Mouse (Mus musculus): Measurements from ENCODE around the gene Plekhf1. TPM values are rescaled to one million over a fixed set of nuclear protein-coding genes. Genes with fewer than 3 reads are reported as not detected.

Gene Plekhf1
- polyA plus RNA-seq, 1 experiment from 2014 or later: 4.8 TPM

- no peak for TF ChIP-seq CTCF (IDR thresholded peaks at IDR 0.05; ENCODE audit: low read depth)
- no peaks in the 10 kb centered on the region for H3K4me1 ChIP-seq (replicated peaks; ENCODE audit: insufficient read depth, low read length)
- H3K27ac ChIP-seq: no peak overlapping the region
- no peak overlapping the region for H3K9ac ChIP-seq (ENCODE audit: low read depth, low read length)
- no peak overlapping the region for H3K4me2 ChIP-seq (ENCODE audit: low read length)
- H3K27me3 ChIP-seq (ENCODE audit: insufficient read depth, low read length): no peaks in the 10 kb centered on the region
- H3K4me3 ChIP-seq (replicated peaks; ENCODE audit: low read depth, low read length): no peak overlapping the region
- peaks cover 54% of the 10 kb centered on the region for H3K36me3 ChIP-seq (ENCODE audit: insufficient read depth, low read length)
- no peaks in the 10 kb centered on the region for H3K9me3 ChIP-seq (replicated peaks; ENCODE audit: low read length)
- ATAC-seq (replicated peaks; ENCODE audit: low FRiP score, low read depth): no peak
- WGBS: 91% methylated on average over 5 of the region's 5 CpGs
- no peak for DNase-seq (ENCODE audit: low spot score)
Measured at GRCm38 (mm10) chr7:38262406-38262805, 34.6 kb upstream of the Plekhf1 start.

DNA sequence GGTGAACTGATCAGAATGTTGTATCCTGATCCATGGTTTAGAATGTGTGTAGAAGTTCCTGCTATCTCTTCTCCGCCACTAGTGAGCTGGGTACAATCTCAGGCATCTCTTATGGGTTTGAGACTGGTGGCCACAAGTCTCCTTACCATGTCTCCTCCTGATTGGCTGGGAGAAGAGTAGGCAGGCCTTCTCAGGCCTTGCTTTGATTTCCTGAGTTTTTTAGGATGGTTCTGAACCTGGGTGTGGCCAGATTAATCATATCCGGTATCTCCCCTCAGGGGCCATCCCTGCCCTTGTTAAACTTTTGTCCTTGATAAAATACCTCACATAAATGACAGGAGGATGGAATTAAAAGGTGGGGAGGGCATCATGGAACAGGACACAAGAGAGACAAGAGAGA is 31.8 kb upstream of the Plekhf1 start:
- no peak for TF ChIP-seq CTCF (IDR thresholded peaks at IDR 0.05; ENCODE audit: low read depth)
- Histone ChIP-seq H3K9ac (ENCODE audit: low read depth, low read length) (no peak overlapping the region), H3K4me3 (replicated peaks; ENCODE audit: low read depth, low read length) (no peak overlapping the region), H3K9me3 (replicated peaks; ENCODE audit: low read length) (no peaks in the 10 kb centered on the region), H3K27ac (no peak overlapping the region), H3K27me3 (ENCODE audit: insufficient read depth, low read length) (no peaks in the 10 kb centered on the region), H3K36me3 (ENCODE audit: insufficient read depth, low read length) (peaks cover 37% of the 10 kb centered on the region), H3K4me1 (replicated peaks; ENCODE audit: insufficient read depth, low read length) (no peaks in the 10 kb centered on the region), H3K4me2 (ENCODE audit: low read length) (no peak overlapping the region)
- no peak for ATAC-seq (replicated peaks; ENCODE audit: low FRiP score, low read depth)
- no peak for DNase-seq (ENCODE audit: low spot score)
- 89% methylated on average over 2 of the region's 2 CpGs for WGBS

DNA sequence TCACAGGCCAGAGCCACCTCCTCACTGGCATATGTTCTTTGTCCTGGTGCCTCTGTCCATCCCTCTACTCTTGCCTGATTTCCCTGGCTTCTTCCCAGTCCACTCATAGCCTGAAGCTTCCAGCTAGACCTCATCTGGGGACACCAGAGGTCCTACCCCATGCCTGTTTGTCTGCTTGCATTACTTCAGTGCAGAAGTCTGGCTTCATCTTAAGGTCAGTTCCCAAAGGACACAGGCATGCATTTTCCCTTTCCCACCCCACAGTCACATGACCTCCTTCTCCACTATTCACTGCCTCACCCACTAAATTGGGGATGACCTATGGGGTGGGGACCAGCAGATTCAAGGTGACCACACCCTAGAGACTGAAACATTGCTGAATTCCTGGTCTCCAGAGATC is 25.6 kb upstream of the Plekhf1 start:
- H3K4me2 ChIP-seq (ENCODE audit: low read length): no peak overlapping the region
- H3K4me1 ChIP-seq (replicated peaks; ENCODE audit: insufficient read depth, low read length): no peaks in the 10 kb centered on the region
- no peak for DNase-seq (ENCODE audit: low spot score)
- H3K4me3 ChIP-seq (replicated peaks; ENCODE audit: low read depth, low read length): no peak overlapping the region
- no peaks in the 10 kb centered on the region for H3K36me3 ChIP-seq (ENCODE audit: insufficient read depth, low read length)
- H3K27ac ChIP-seq: no peak overlapping the region
- ATAC-seq (replicated peaks; ENCODE audit: low FRiP score, low read depth): no peak
- H3K9ac ChIP-seq (ENCODE audit: low read depth, low read length): no peak overlapping the region
- H3K27me3 ChIP-seq (ENCODE audit: insufficient read depth, low read length): no peaks in the 10 kb centered on the region
- no peaks in the 10 kb centered on the region for H3K9me3 ChIP-seq (replicated peaks; ENCODE audit: low read length)
- no peak for TF ChIP-seq CTCF (IDR thresholded peaks at IDR 0.05; ENCODE audit: low read depth)

- no peak for TF ChIP-seq CTCF (IDR thresholded peaks at IDR 0.05; ENCODE audit: low read depth)
- 12% methylated on average over 5 of the region's 5 CpGs for WGBS
- H3K27ac ChIP-seq: no peak overlapping the region
- H3K36me3 ChIP-seq (ENCODE audit: insufficient read depth, low read length): no peaks in the 10 kb centered on the region
- no peaks in the 10 kb centered on the region for H3K9me3 ChIP-seq (replicated peaks; ENCODE audit: low read length)
- no peaks in the 10 kb centered on the region for H3K27me3 ChIP-seq (ENCODE audit: insufficient read depth, low read length)
- H3K4me3 ChIP-seq (replicated peaks; ENCODE audit: low read depth, low read length): no peak overlapping the region
- no peaks in the 10 kb centered on the region for H3K4me1 ChIP-seq (replicated peaks; ENCODE audit: insufficient read depth, low read length)
- DNase-seq (ENCODE audit: low spot score): no peak
- ATAC-seq (replicated peaks; ENCODE audit: low FRiP score, low read depth): no peak
- no peak overlapping the region for H3K9ac ChIP-seq (ENCODE audit: low read depth, low read length)
- no peak overlapping the region for H3K4me2 ChIP-seq (ENCODE audit: low read length)
Measured at GRCm38 (mm10) chr7:38251494-38252216, 23.8 kb upstream of the Plekhf1 start.

DNA sequence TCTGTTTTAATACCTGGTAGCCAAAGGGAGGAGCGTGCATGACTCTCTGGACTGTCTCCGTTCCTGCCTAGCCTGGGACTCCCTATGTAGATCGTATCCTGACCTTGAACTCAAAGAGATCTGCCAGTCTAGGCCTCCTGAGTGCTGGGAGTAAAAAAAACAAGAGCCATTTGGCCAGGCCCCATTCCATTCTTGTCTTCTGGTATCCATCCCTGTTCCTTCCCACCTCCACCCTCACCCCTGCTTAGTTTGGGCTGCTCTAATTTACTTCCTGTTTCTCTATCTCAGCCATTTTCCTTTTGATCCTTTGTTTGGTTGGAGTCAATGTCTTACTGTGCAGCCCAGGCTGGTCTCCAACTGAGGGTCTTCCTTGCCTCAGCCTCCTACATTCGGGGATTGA is 14.6 kb upstream of the Plekhf1 start:
- TF ChIP-seq CTCF (IDR thresholded peaks at IDR 0.05; ENCODE audit: low read depth): no peak
- no peaks in the 10 kb centered on the region for H3K27me3 ChIP-seq (ENCODE audit: insufficient read depth, low read length)
- H3K4me1 ChIP-seq (replicated peaks; ENCODE audit: insufficient read depth, low read length): no peaks in the 10 kb centered on the region
- H3K36me3 ChIP-seq (ENCODE audit: insufficient read depth, low read length): no peaks in the 10 kb centered on the region
- H3K27ac ChIP-seq: no peak overlapping the region
- no peaks in the 10 kb centered on the region for H3K9me3 ChIP-seq (replicated peaks; ENCODE audit: low read length)
- H3K4me3 ChIP-seq (replicated peaks; ENCODE audit: low read depth, low read length): no peak overlapping the region
- WGBS: 79% methylated on average over 4 of the region's 4 CpGs
- DNase-seq (ENCODE audit: low spot score): no peak
- H3K4me2 ChIP-seq (ENCODE audit: low read length): no peak overlapping the region
- no peak for ATAC-seq (replicated peaks; ENCODE audit: low FRiP score, low read depth)
- H3K9ac ChIP-seq (ENCODE audit: low read depth, low read length): no peak overlapping the region

GRCm38 (mm10) chr7:38237140-38237539 is 9.3 kb upstream of the Plekhf1 start:
- Histone ChIP-seq H3K4me1 (replicated peaks; ENCODE audit: insufficient read depth, low read length) (no peaks in the 10 kb centered on the region), H3K9ac (ENCODE audit: low read depth, low read length) (no peak overlapping the region), H3K4me2 (ENCODE audit: low read length) (no peak overlapping the region), H3K9me3 (replicated peaks; ENCODE audit: low read length) (no peaks in the 10 kb centered on the region), H3K4me3 (replicated peaks; ENCODE audit: low read depth, low read length) (no peak overlapping the region), H3K27ac (no peak overlapping the region), H3K36me3 (ENCODE audit: insufficient read depth, low read length) (no peaks in the 10 kb centered on the region), H3K27me3 (ENCODE audit: insufficient read depth, low read length) (no peaks in the 10 kb centered on the region)
- no peak for ATAC-seq (replicated peaks; ENCODE audit: low FRiP score, low read depth)
- DNase-seq (ENCODE audit: low spot score): no peak
- TF ChIP-seq CTCF (IDR thresholded peaks at IDR 0.05; ENCODE audit: low read depth): no peak

All from kidney, postnatal 0 days (tissue).